In genomic region chr10:18235402-18235747, GRCm38 (mm10) we compare ENCODE assay signal across 8 mouse cellular contexts. TPM values are rescaled to one million over a fixed set of nuclear protein-coding genes. Genes with fewer than 3 reads are reported as not detected.
DNase-seq lines count a peak whose midpoint lies in the region; ATAC-seq and TF ChIP-seq lines count a peak whose summit lies in the region.

No protein-coding gene starts in this region.

- H3K9me3 ChIP-seq in limb, embryonic 14.5 days (ENCODE audit: control insufficient read depth, low read length): no peaks in the 10 kb centered on the region
- H3K9me3 ChIP-seq in stomach, embryonic 16.5 days (replicated peaks; ENCODE audit: control insufficient read depth, low read length): no peaks in the 10 kb centered on the region

- peak overlapping the region; percentile 74 for H3K4me2 ChIP-seq in limb, embryonic 14.5 days (replicated peaks; ENCODE audit: low read depth, low read length, severe bottlenecking)
- peak overlapping the region; percentile 87 for H3K4me2 ChIP-seq in stomach, embryonic 16.5 days (ENCODE audit: low read depth, low read length)

- peak overlapping the region; percentile 74 for H3K4me3 ChIP-seq in limb, embryonic 14.5 days (replicated peaks; ENCODE audit: low read length)
- H3K4me3 ChIP-seq in stomach, embryonic 16.5 days (replicated peaks; ENCODE audit: low read length): peak overlapping the region; percentile 90

- TF ChIP-seq POLR2A in limb, embryonic 14.5 days (IDR thresholded peaks at IDR 0.05; ENCODE audit: borderline replicate concordance, extremely low read depth, insufficient read depth, insufficient read length): no peak

- H3K36me3 ChIP-seq in limb, embryonic 14.5 days (ENCODE audit: control insufficient read depth, insufficient read depth, low read length): no peaks in the 10 kb centered on the region
- no peaks in the 10 kb centered on the region for H3K36me3 ChIP-seq in stomach, embryonic 16.5 days (ENCODE audit: control insufficient read depth, insufficient read depth, low read length)

- no peak for DNase-seq in cerebellum, postnatal 36 days
- DNase-seq in spleen, adult 12 weeks (ENCODE audit: low spot score): peak; percentile 8
- no peak for DNase-seq in spleen, adult 18-20 months
- DNase-seq in limb, embryonic 14.5 days (ENCODE audit: low spot score): no peak
- DNase-seq in retina, embryonic 14.5 days (ENCODE audit: low spot score): no peak
- DNase-seq in thymus, postnatal 25 days: no peak

- no peaks in the 10 kb centered on the region for H3K27me3 ChIP-seq in limb, embryonic 14.5 days (ENCODE audit: control insufficient read depth, insufficient read depth, low read length)
- H3K27me3 ChIP-seq in stomach, embryonic 16.5 days (ENCODE audit: control insufficient read depth, insufficient read depth, low read length): no peaks in the 10 kb centered on the region

- peak; percentile 75; the same call in 1 of the 2 replicates for ATAC-seq in cerebellum, adult (ENCODE audit: insufficient number of reproducible peaks, low FRiP score, low TSS enrichment)
- ATAC-seq in limb, embryonic 14.5 days (ENCODE audit: low FRiP score, low read depth): peak; percentile 35
- peak; percentile 38; the same call in 1 of the 2 replicates for ATAC-seq in stomach, embryonic 16.5 days (ENCODE audit: insufficient read depth, low FRiP score)

- H3K9ac ChIP-seq in limb, embryonic 14.5 days (ENCODE audit: low read depth, low read length, severe bottlenecking): peak overlapping the region; percentile 58
- peak overlapping the region; percentile 83 for H3K9ac ChIP-seq in stomach, embryonic 16.5 days (ENCODE audit: low read length)

- 10% methylated on average over 14 of the region's 14 CpGs for WGBS in limb, embryonic 14.5 days
- WGBS in stomach, embryonic 16.5 days: 11% methylated on average over 14 of the region's 14 CpGs

- H3K27ac ChIP-seq in limb, embryonic 14.5 days (replicated peaks; ENCODE audit: low read depth, low read length): no peak overlapping the region
- no peak overlapping the region for H3K27ac ChIP-seq in stomach, embryonic 16.5 days (ENCODE audit: low read length)

- H3K4me1 ChIP-seq in limb, embryonic 14.5 days (ENCODE audit: control insufficient read depth, insufficient read depth, low read length): peaks cover 3% of the 10 kb centered on the region; the same call in 1 of the 2 replicates
- 0 out of 2 replicates have a peak, but pooled peaks cover 7% of the 10 kb centered on the region for H3K4me1 ChIP-seq in stomach, embryonic 16.5 days (ENCODE audit: control insufficient read depth, insufficient read depth, low read length)

RNA-seq across cellular contexts. Expression of gene Ccdc28a, which starts 0.6 kb away (rescaled TPM):
- 20.6 and 20.8 TPM in 2 replicates for polyA plus RNA-seq in limb, embryonic 14.5 days (2012; rRNA removed)
- polyA plus RNA-seq in limb, embryonic 14.5 days (2014; fragmentation: Nextera tagmentation; extraction: Ambion mirVana): 13.0 and 14.6 TPM in 2 replicates
- 13.1 and 16.4 TPM in 2 replicates for polyA plus RNA-seq in stomach, embryonic 16.5 days (2015; fragmentation: Nextera tagmentation; extraction: Ambion mirVana)

RNA-seq across cellular contexts. Expression of gene Ect2l, which starts 24.7 kb away (rescaled TPM):
- 1.4 and 1.5 TPM in 2 replicates for polyA plus RNA-seq in limb, embryonic 14.5 days (2012; rRNA removed)
- polyA plus RNA-seq in limb, embryonic 14.5 days (2014; fragmentation: Nextera tagmentation; extraction: Ambion mirVana): 0.88 and 1.0 TPM in 2 replicates
- 0.43 TPM in 1 of 2 replicates, not detected in the other for polyA plus RNA-seq in stomach, embryonic 16.5 days (2015; fragmentation: Nextera tagmentation; extraction: Ambion mirVana)
